Mouse (Mus musculus) G1E (cell line): ENCODE results near the gene Slc24a3. TPM values are rescaled to one million over a fixed set of nuclear protein-coding genes. Genes with fewer than 3 reads are reported as not detected.

Experiments used
- ATAC-seq: 2 replicates; pipeline ENCODE4 v1.8.0; 2016; ENCODE audit warnings: mild to moderate bottlenecking; ENCODE audit not compliant: insufficient number of reproducible peaks, poor library complexity, low FRiP score, severe bottlenecking; ENCODE audit errors: extremely low read depth
- DNase-seq: peaks from one replicate; pipeline ENCODE4 v3.0.0; 2012; ENCODE audit warnings: low spot score
- H3K27me3 ChIP-seq: 2 replicates; pipeline ENCODE4 v1.6.1; 2012; ENCODE audit warnings: mild to moderate bottlenecking, low read length, inconsistent platforms; ENCODE audit not compliant: insufficient read depth
- H3K36me3 ChIP-seq: replicated peaks from 2 replicates; pipeline ENCODE3; 2012; ENCODE audit warnings: mild to moderate bottlenecking, inconsistent platforms
- H3K4me1 ChIP-seq: 2 replicates; pipeline ENCODE4 v1.6.1; 2012; ENCODE audit warnings: low read depth, low read length, inconsistent platforms, mixed read lengths; ENCODE audit not compliant: insufficient read depth
- H3K4me3 ChIP-seq: 2 replicates; pipeline ENCODE4 v1.5.1; 2012; ENCODE audit warnings: low read depth, mild to moderate bottlenecking, inconsistent platforms, low read length, moderate library complexity, mixed read lengths
- H3K9me3 ChIP-seq: replicated peaks from 2 replicates; pipeline ENCODE4 v1.6.1; 2012; ENCODE audit warnings: inconsistent platforms
- CTCF ChIP-seq: IDR thresholded peaks from 2 replicates; pipeline ENCODE4 v1.5.1; 2012; ENCODE audit warnings: low read depth, low read length, inconsistent platforms, mixed read lengths
- GATA1 ChIP-seq: IDR thresholded peaks from 2 replicates; pipeline ENCODE4 v1.6.1; 2012; ENCODE audit warnings: borderline replicate concordance, low read length, inconsistent platforms, mixed read lengths
- GATA2 ChIP-seq: IDR thresholded peaks from 2 replicates; pipeline ENCODE4 v1.6.1; 2012; ENCODE audit warnings: low read depth, low read length, inconsistent platforms, borderline replicate concordance
- POLR2AphosphoS5 ChIP-seq: IDR thresholded peaks from 2 replicates; pipeline ENCODE4 v1.6.1; 2012; ENCODE audit warnings: low read depth, low read length, inconsistent platforms; ENCODE audit not compliant: insufficient replicate concordance
- TAL1 ChIP-seq: conservative IDR thresholded peaks from 2 replicates; pipeline ENCODE4 v1.6.1; 2012; ENCODE audit warnings: low read depth, low read length, inconsistent platforms, mixed read lengths
- polyA plus RNA-seq: library from polyadenylated mRNA; stranded (reverse); fragments of >175 nt; gene quantifications from 2 replicates; pipeline ENCODE4 v1.2.3, GENCODE M21; 2012
- total RNA-seq, 2 experiments: library from RNA; stranded (forward) in 1 of 2; stranded (reverse) in 1 of 2; fragments of 200-1000 nt in 1 of 2; fragments of >200 nt in 1 of 2; fragmentation: Nextera tagmentation in 1 of 2; gene quantifications; 2 replicates each; pipeline ENCODE4 v1.2.3; 2014 to 2017

Slc24a3 gene
- total and polyA plus RNA-seq, 3 experiments, result 0.16 TPM; not detected in 2

- TF ChIP-seq POLR2AphosphoS5 (no peak), GATA1 (no peak), TAL1 (no peak), CTCF (no peak), GATA2 (no peak)
- no peak overlapping the region for H3K4me3 ChIP-seq
- H3K27me3 ChIP-seq, result no peaks in the 10 kb centered on the region
- H3K4me1 ChIP-seq, result no peaks in the 10 kb centered on the region
- H3K36me3 ChIP-seq, result no peaks in the 10 kb centered on the region
- ATAC-seq, result no peak
- DNase-seq, result no peak
- H3K9me3 ChIP-seq, result peaks cover 40% of the 10 kb centered on the region
These were observed 355.8 kb downstream of the Slc24a3 start for GRCm38 (mm10) chr2:145523381-145523780.

GRCm38 (mm10) chr2:145527151-145527550, 359.6 kb downstream of the Slc24a3 start:
- H3K4me1 ChIP-seq, result no peaks in the 10 kb centered on the region
- TF ChIP-seq TAL1 (no peak), GATA2 (no peak), CTCF (no peak), GATA1 (no peak), POLR2AphosphoS5 (no peak)
- H3K9me3 ChIP-seq, result peaks cover 36% of the 10 kb centered on the region
- no peak overlapping the region for H3K4me3 ChIP-seq
- DNase-seq (no peak), ATAC-seq (no peak)
- H3K27me3 ChIP-seq, result no peaks in the 10 kb centered on the region
- no peaks in the 10 kb centered on the region for H3K36me3 ChIP-seq

- ATAC-seq (no peak), DNase-seq (no peak)
- Histone ChIP-seq H3K36me3 (no peaks in the 10 kb centered on the region), H3K27me3 (no peaks in the 10 kb centered on the region), H3K9me3 (peaks cover 42% of the 10 kb centered on the region), H3K4me1 (no peaks in the 10 kb centered on the region), H3K4me3 (no peak overlapping the region)
- TF ChIP-seq GATA1 (no peak), POLR2AphosphoS5 (no peak)
These were observed 363.4 kb downstream of the Slc24a3 start for GRCm38 (mm10) chr2:145530941-145531353.

- no peak for TF ChIP-seq GATA1
- no peak for TF ChIP-seq CTCF
- TF ChIP-seq POLR2AphosphoS5, result no peak
- no peak for TF ChIP-seq TAL1
- TF ChIP-seq GATA2, result no peak
- no peaks in the 10 kb centered on the region for H3K4me1 ChIP-seq
- H3K4me3 ChIP-seq, result no peak overlapping the region
- no peak for DNase-seq
- H3K36me3 ChIP-seq, result no peaks in the 10 kb centered on the region
- H3K27me3 ChIP-seq, result no peaks in the 10 kb centered on the region
- no peak for ATAC-seq
- H3K9me3 ChIP-seq, result peaks cover 43% of the 10 kb centered on the region
These were observed 365.5 kb downstream of the Slc24a3 start for GRCm38 (mm10) chr2:145533086-145533485.

- TF ChIP-seq TAL1 (no peak), GATA1 (no peak), GATA2 (no peak), POLR2AphosphoS5 (no peak), CTCF (no peak)
These were observed 367.8 kb downstream of the Slc24a3 start for GRCm38 (mm10) chr2:145535307-145535706.

GRCm38 (mm10) chr2:145535774-145536173, 368.2 kb downstream of the Slc24a3 start:
- no peaks in the 10 kb centered on the region for H3K36me3 ChIP-seq
- DNase-seq, result no peak
- H3K4me1 ChIP-seq, result no peaks in the 10 kb centered on the region
- no peak overlapping the region for H3K4me3 ChIP-seq
- no peak for ATAC-seq
- H3K9me3 ChIP-seq, result peaks cover 53% of the 10 kb centered on the region
- TF ChIP-seq GATA1 (no peak), POLR2AphosphoS5 (no peak), TAL1 (no peak), GATA2 (no peak), CTCF (no peak)
- no peaks in the 10 kb centered on the region for H3K27me3 ChIP-seq

More at GRCm38 (mm10) chr2:145535307-145535706, 367.8 kb downstream of the Slc24a3 start:
- Histone ChIP-seq H3K36me3 (no peaks in the 10 kb centered on the region), H3K4me3 (no peak overlapping the region), H3K9me3 (peaks cover 51% of the 10 kb centered on the region), H3K4me1 (no peaks in the 10 kb centered on the region), H3K27me3 (no peaks in the 10 kb centered on the region)
- ATAC-seq (no peak), DNase-seq (no peak)

- H3K27me3 ChIP-seq, result no peaks in the 10 kb centered on the region
- H3K9me3 ChIP-seq, result peaks cover 44% of the 10 kb centered on the region
- no peak for TF ChIP-seq GATA1
- no peak for TF ChIP-seq CTCF
- no peak for TF ChIP-seq GATA2
- no peak for TF ChIP-seq TAL1
- TF ChIP-seq POLR2AphosphoS5, result no peak
- H3K4me3 ChIP-seq, result no peak overlapping the region
- no peaks in the 10 kb centered on the region for H3K36me3 ChIP-seq
- DNase-seq (no peak), ATAC-seq (no peak)
- no peaks in the 10 kb centered on the region for H3K4me1 ChIP-seq
These were observed 369.4 kb downstream of the Slc24a3 start for GRCm38 (mm10) chr2:145536986-145537385.
